Mouse (Mus musculus): ENCODE results near the gene Marcks. TPM values are rescaled to one million over a fixed set of nuclear protein-coding genes. Genes with fewer than 3 reads are reported as not detected.
A peak's percentile ranks its signal among the peaks of the same experiment; 100 is the strongest.

Gene Marcks
- polyA plus RNA-seq (2012; rRNA removed) = 9.4 and 22.7 TPM in 2 replicates

- Histone ChIP-seq H3K36me3 (ENCODE audit: control insufficient read depth, insufficient read depth, low read length) (0 out of 2 replicates have a peak, but pooled peaks cover 2% of the 10 kb centered on the region), H3K4me3 (ENCODE audit: low read depth, low read length) (peak within 1 kb of the TSS; percentile 89), H3K4me1 (ENCODE audit: control insufficient read depth, insufficient read depth, insufficient read length, low read length) (peaks cover 3% of the 10 kb centered on the region; the same call in 1 of the 2 replicates), H3K27ac (ENCODE audit: insufficient read depth, low read depth, low read length) (peak within 1 kb of the TSS; percentile 83), H3K27me3 (ENCODE audit: control insufficient read depth, insufficient read depth, low read length) (no peaks in the 10 kb centered on the region)
- TF ChIP-seq POLR2A (IDR thresholded peaks at IDR 0.05; ENCODE audit: low read depth, low read length) (peak; percentile 41; the same call in 1 of the 2 replicates), CTCF (IDR thresholded peaks at IDR 0.05; ENCODE audit: extremely low read depth, insufficient read length, insufficient replicate concordance, low read depth, low read length) (no peak)
- whole genome bisulfite sequencing = under 1% methylated on average over 39 of the region's 39 CpGs
Observed at GRCm38 (mm10) chr10:37138778-37139442, at the start of gene Marcks. Gene Marcks, minus strand, starts transcription at chr10:37138920.

- 92% methylated on average over 3 of the region's 3 CpGs for WGBS
- Histone ChIP-seq H3K27ac (ENCODE audit: insufficient read depth, low read depth, low read length) (no peak overlapping the region), H3K4me3 (ENCODE audit: low read depth, low read length) (no peak overlapping the region), H3K4me1 (ENCODE audit: control insufficient read depth, insufficient read depth, insufficient read length, low read length) (no peaks in the 10 kb centered on the region), H3K36me3 (ENCODE audit: control insufficient read depth, insufficient read depth, low read length) (no peaks in the 10 kb centered on the region), H3K27me3 (ENCODE audit: control insufficient read depth, insufficient read depth, low read length) (no peaks in the 10 kb centered on the region)
- no peak for TF ChIP-seq POLR2A (IDR thresholded peaks at IDR 0.05; ENCODE audit: low read depth, low read length)
Observed at GRCm38 (mm10) chr10:37177071-37177470, 38.4 kb upstream of the Marcks start.

- Histone ChIP-seq H3K36me3 (ENCODE audit: control insufficient read depth, insufficient read depth, low read length) (no peaks in the 10 kb centered on the region), H3K27me3 (ENCODE audit: control insufficient read depth, insufficient read depth, low read length) (no peaks in the 10 kb centered on the region), H3K4me3 (ENCODE audit: low read depth, low read length) (no peak overlapping the region), H3K4me1 (ENCODE audit: control insufficient read depth, insufficient read depth, insufficient read length, low read length) (no peaks in the 10 kb centered on the region), H3K27ac (ENCODE audit: insufficient read depth, low read depth, low read length) (no peak overlapping the region)
- TF ChIP-seq CTCF (IDR thresholded peaks at IDR 0.05; ENCODE audit: extremely low read depth, insufficient read length, insufficient replicate concordance, low read depth, low read length) (no peak), POLR2A (IDR thresholded peaks at IDR 0.05; ENCODE audit: low read depth, low read length) (no peak)
- WGBS = 88% methylated on average over 8 of the region's 8 CpGs
Observed at GRCm38 (mm10) chr10:37172416-37172950, 33.8 kb upstream of the Marcks start.

GRCm38 (mm10) chr10:37171711-37172415 is 33.1 kb upstream of the Marcks start:
- H3K4me1 ChIP-seq (ENCODE audit: control insufficient read depth, insufficient read depth, insufficient read length, low read length) = no peaks in the 10 kb centered on the region
- TF ChIP-seq POLR2A (IDR thresholded peaks at IDR 0.05; ENCODE audit: low read depth, low read length) (no peak), CTCF (IDR thresholded peaks at IDR 0.05; ENCODE audit: extremely low read depth, insufficient read length, insufficient replicate concordance, low read depth, low read length) (no peak)
- H3K36me3 ChIP-seq (ENCODE audit: control insufficient read depth, insufficient read depth, low read length) = no peaks in the 10 kb centered on the region
- H3K27me3 ChIP-seq (ENCODE audit: control insufficient read depth, insufficient read depth, low read length) = no peaks in the 10 kb centered on the region
- no peak overlapping the region for H3K27ac ChIP-seq (ENCODE audit: insufficient read depth, low read depth, low read length)
- 87% methylated on average over 3 of the region's 3 CpGs for WGBS
- no peak overlapping the region for H3K4me3 ChIP-seq (ENCODE audit: low read depth, low read length)

- Histone ChIP-seq H3K27ac (ENCODE audit: insufficient read depth, low read depth, low read length) (no peak overlapping the region), H3K4me1 (ENCODE audit: control insufficient read depth, insufficient read depth, insufficient read length, low read length) (no peaks in the 10 kb centered on the region), H3K27me3 (ENCODE audit: control insufficient read depth, insufficient read depth, low read length) (no peaks in the 10 kb centered on the region), H3K4me3 (ENCODE audit: low read depth, low read length) (no peak overlapping the region), H3K36me3 (ENCODE audit: control insufficient read depth, insufficient read depth, low read length) (no peaks in the 10 kb centered on the region)
- TF ChIP-seq CTCF (IDR thresholded peaks at IDR 0.05; ENCODE audit: extremely low read depth, insufficient read length, insufficient replicate concordance, low read depth, low read length) = no peak
- TF ChIP-seq POLR2A (IDR thresholded peaks at IDR 0.05; ENCODE audit: low read depth, low read length) = no peak
- 83% methylated on average over 4 of the region's 4 CpGs for WGBS
Observed at GRCm38 (mm10) chr10:37170878-37171277, 32.2 kb upstream of the Marcks start.

GRCm38 (mm10) chr10:37170466-37170865 is 31.7 kb upstream of the Marcks start:
- WGBS = 74% methylated on average over 4 of the region's 4 CpGs
- Histone ChIP-seq H3K4me3 (ENCODE audit: low read depth, low read length) (no peak overlapping the region), H3K36me3 (ENCODE audit: control insufficient read depth, insufficient read depth, low read length) (no peaks in the 10 kb centered on the region), H3K27me3 (ENCODE audit: control insufficient read depth, insufficient read depth, low read length) (no peaks in the 10 kb centered on the region), H3K4me1 (ENCODE audit: control insufficient read depth, insufficient read depth, insufficient read length, low read length) (no peaks in the 10 kb centered on the region), H3K27ac (ENCODE audit: insufficient read depth, low read depth, low read length) (no peak overlapping the region)
- TF ChIP-seq CTCF (IDR thresholded peaks at IDR 0.05; ENCODE audit: extremely low read depth, insufficient read length, insufficient replicate concordance, low read depth, low read length) = no peak
- no peak for TF ChIP-seq POLR2A (IDR thresholded peaks at IDR 0.05; ENCODE audit: low read depth, low read length)

GRCm38 (mm10) chr10:37167527-37167926 is 28.8 kb upstream of the Marcks start:
- TF ChIP-seq CTCF (IDR thresholded peaks at IDR 0.05; ENCODE audit: extremely low read depth, insufficient read length, insufficient replicate concordance, low read depth, low read length) (no peak), POLR2A (IDR thresholded peaks at IDR 0.05; ENCODE audit: low read depth, low read length) (no peak)
- no peaks in the 10 kb centered on the region for H3K27me3 ChIP-seq (ENCODE audit: control insufficient read depth, insufficient read depth, low read length)
- H3K27ac ChIP-seq (ENCODE audit: insufficient read depth, low read depth, low read length) = no peak overlapping the region
- 93% methylated on average over 2 of the region's 2 CpGs for WGBS
- no peaks in the 10 kb centered on the region for H3K36me3 ChIP-seq (ENCODE audit: control insufficient read depth, insufficient read depth, low read length)
- H3K4me1 ChIP-seq (ENCODE audit: control insufficient read depth, insufficient read depth, insufficient read length, low read length) = no peaks in the 10 kb centered on the region
- H3K4me3 ChIP-seq (ENCODE audit: low read depth, low read length) = no peak overlapping the region
